Mouse (Mus musculus): ENCODE measurements at regions not wholly inside any gene's neighbourhood (a gene's known extent, or its start where the extent isn't known, plus 50 kb on each side); places are given as distances from the start of the nearest gene placed in this dataset.

- Histone ChIP-seq H3K27ac (ENCODE audit: low read depth) (peak overlapping the region; percentile 5; the same call in 1 of the 2 replicates), H3K4me2 (ENCODE audit: low read depth, low read length) (no peak overlapping the region), H3K9ac (replicated peaks; ENCODE audit: low read depth, low read length) (no peak overlapping the region), H3K4me1 (ENCODE audit: control insufficient read depth, insufficient read depth) (peaks cover 11% of the 10 kb centered on the region), H3K9me3 (replicated peaks; ENCODE audit: control insufficient read depth, low read length) (no peaks in the 10 kb centered on the region), H3K4me3 (ENCODE audit: low read depth, low read length) (no peak overlapping the region), H3K36me3 (replicated peaks; ENCODE audit: control insufficient read depth, insufficient read depth, low read length) (no peaks in the 10 kb centered on the region), H3K27me3 (ENCODE audit: control insufficient read depth, insufficient read depth, low read length) (no peaks in the 10 kb centered on the region)
- TF ChIP-seq EP300 (IDR thresholded peaks at IDR 0.05; ENCODE audit: low read depth) (no peak), CTCF (IDR thresholded peaks at IDR 0.05; ENCODE audit: low read depth) (no peak)
- whole genome bisulfite sequencing = 67% methylated on average over 9 of the region's 9 CpGs
- no peak for ATAC-seq (ENCODE audit: insufficient read depth, low read depth)
- no peak for DNase-seq (ENCODE audit: low spot score)
Measured at GRCm38 (mm10) chr11:65372309-65372811, 102.6 kb upstream of the Myocd start.

- Histone ChIP-seq H3K9ac (replicated peaks; ENCODE audit: low read depth, low read length) (no peak overlapping the region), H3K4me1 (ENCODE audit: control insufficient read depth, insufficient read depth) (peaks cover 33% of the 10 kb centered on the region)
Measured at GRCm38 (mm10) chr11:65367825-65368224, 98.0 kb upstream of the Myocd start.

GRCm38 (mm10) chr11:65366677-65367370 lies 97.0 kb upstream of the Myocd start:
- H3K4me3 ChIP-seq (ENCODE audit: low read depth, low read length) = no peak overlapping the region
- WGBS = 38% methylated on average over 8 of the region's 8 CpGs
- no peaks in the 10 kb centered on the region for H3K27me3 ChIP-seq (ENCODE audit: control insufficient read depth, insufficient read depth, low read length)
- ATAC-seq (ENCODE audit: insufficient read depth, low read depth) = no peak
- H3K27ac ChIP-seq (ENCODE audit: low read depth) = peak overlapping the region; percentile 94
- no peaks in the 10 kb centered on the region for H3K9me3 ChIP-seq (replicated peaks; ENCODE audit: control insufficient read depth, low read length)
- H3K4me1 ChIP-seq (ENCODE audit: control insufficient read depth, insufficient read depth) = peaks cover 33% of the 10 kb centered on the region
- TF ChIP-seq CTCF (IDR thresholded peaks at IDR 0.05; ENCODE audit: low read depth) = no peak
- H3K9ac ChIP-seq (replicated peaks; ENCODE audit: low read depth, low read length) = 0 out of 2 replicates have a peak overlapping the region, but pooled peaks have one; percentile 29
- no peak overlapping the region for H3K4me2 ChIP-seq (ENCODE audit: low read depth, low read length)
- DNase-seq (ENCODE audit: low spot score) = peak; percentile 64
- no peaks in the 10 kb centered on the region for H3K36me3 ChIP-seq (replicated peaks; ENCODE audit: control insufficient read depth, insufficient read depth, low read length)

More at GRCm38 (mm10) chr11:65367825-65368224, 98.0 kb upstream of the Myocd start:
- Histone ChIP-seq H3K27me3 (ENCODE audit: control insufficient read depth, insufficient read depth, low read length) (no peaks in the 10 kb centered on the region), H3K9me3 (replicated peaks; ENCODE audit: control insufficient read depth, low read length) (no peaks in the 10 kb centered on the region), H3K4me3 (ENCODE audit: low read depth, low read length) (no peak overlapping the region), H3K36me3 (replicated peaks; ENCODE audit: control insufficient read depth, insufficient read depth, low read length) (no peaks in the 10 kb centered on the region), H3K4me2 (ENCODE audit: low read depth, low read length) (no peak overlapping the region), H3K27ac (ENCODE audit: low read depth) (peak overlapping the region; percentile 94)
- TF ChIP-seq EP300 (IDR thresholded peaks at IDR 0.05; ENCODE audit: low read depth) = peak; percentile 69; the same call in 1 of the 2 replicates
- no peak for TF ChIP-seq CTCF (IDR thresholded peaks at IDR 0.05; ENCODE audit: low read depth)
- DNase-seq (ENCODE audit: low spot score) (peak; percentile 69), ATAC-seq (ENCODE audit: insufficient read depth, low read depth) (0 out of 2 replicates have a peak, but pooled peaks have one; percentile 19)
- WGBS = 37% methylated on average over 5 of the region's 5 CpGs

- ATAC-seq (ENCODE audit: insufficient read depth, low read depth) (peak; percentile 81), DNase-seq (ENCODE audit: low spot score) (peak; percentile 90)
- Histone ChIP-seq H3K9ac (replicated peaks; ENCODE audit: low read depth, low read length) (peak overlapping the region; percentile 56), H3K4me3 (ENCODE audit: low read depth, low read length) (peak overlapping the region; percentile 25), H3K36me3 (replicated peaks; ENCODE audit: control insufficient read depth, insufficient read depth, low read length) (no peaks in the 10 kb centered on the region), H3K4me2 (ENCODE audit: low read depth, low read length) (peak overlapping the region; percentile 54), H3K27me3 (ENCODE audit: control insufficient read depth, insufficient read depth, low read length) (no peaks in the 10 kb centered on the region), H3K4me1 (ENCODE audit: control insufficient read depth, insufficient read depth) (peaks cover 33% of the 10 kb centered on the region), H3K9me3 (replicated peaks; ENCODE audit: control insufficient read depth, low read length) (no peaks in the 10 kb centered on the region), H3K27ac (ENCODE audit: low read depth) (peak overlapping the region; percentile 94)
- 20% methylated on average over 12 of the region's 12 CpGs for WGBS
- TF ChIP-seq EP300 (IDR thresholded peaks at IDR 0.05; ENCODE audit: low read depth) (peak; percentile 92), CTCF (IDR thresholded peaks at IDR 0.05; ENCODE audit: low read depth) (no peak)
Measured at GRCm38 (mm10) chr11:65365751-65366559, 96.2 kb upstream of the Myocd start.

- H3K9ac ChIP-seq (replicated peaks; ENCODE audit: low read depth, low read length) = peak overlapping the region; percentile 56; the same call in 1 of the 2 replicates
Measured at GRCm38 (mm10) chr11:65364910-65365309, 95.1 kb upstream of the Myocd start.

More at GRCm38 (mm10) chr11:65364910-65365309, 95.1 kb upstream of the Myocd start:
- peak overlapping the region; percentile 54 for H3K4me2 ChIP-seq (ENCODE audit: low read depth, low read length)
- no peaks in the 10 kb centered on the region for H3K27me3 ChIP-seq (ENCODE audit: control insufficient read depth, insufficient read depth, low read length)
- peaks cover 40% of the 10 kb centered on the region for H3K4me1 ChIP-seq (ENCODE audit: control insufficient read depth, insufficient read depth)
- H3K36me3 ChIP-seq (replicated peaks; ENCODE audit: control insufficient read depth, insufficient read depth, low read length) = no peaks in the 10 kb centered on the region
- no peaks in the 10 kb centered on the region for H3K9me3 ChIP-seq (replicated peaks; ENCODE audit: control insufficient read depth, low read length)
- no peak for DNase-seq (ENCODE audit: low spot score)
- 69% methylated on average over 3 of the region's 3 CpGs for WGBS
- H3K4me3 ChIP-seq (ENCODE audit: low read depth, low read length) = peak overlapping the region; percentile 25; the same call in 1 of the 2 replicates
- H3K27ac ChIP-seq (ENCODE audit: low read depth) = peak overlapping the region; percentile 94
- TF ChIP-seq CTCF (IDR thresholded peaks at IDR 0.05; ENCODE audit: low read depth) = no peak
- TF ChIP-seq EP300 (IDR thresholded peaks at IDR 0.05; ENCODE audit: low read depth) = no peak
- ATAC-seq (ENCODE audit: insufficient read depth, low read depth) = no peak
